Mouse (Mus musculus) embryonic facial prominence, embryonic 10.5 days (tissue): ENCODE data around the gene Lck. TPM values are rescaled to one million over a fixed set of nuclear protein-coding genes. Genes with fewer than 3 reads are reported as not detected.

Experiments
- DNase-seq: peaks from one replicate; pipeline ENCODE4 v3.0.0-alpha.2; 2017; ENCODE audit warnings: low spot score
- H3K27ac ChIP-seq: fragments of 300-500 bp; sonication (generic); replicated peaks from 2 replicates; pipeline ENCODE4 v1.5.1; 2016; ENCODE audit warnings: mild to moderate bottlenecking
- H3K27me3 ChIP-seq: fragments of 300-500 bp; sonication (generic); replicated peaks from 2 replicates; pipeline ENCODE4 v1.6.1; 2016; ENCODE audit warnings: low read depth, mild to moderate bottlenecking; ENCODE audit not compliant: poor library complexity, severe bottlenecking
- H3K36me3 ChIP-seq: fragments of 300-500 bp; sonication (generic); replicated peaks from 2 replicates; pipeline ENCODE4 v1.6.1; 2016; ENCODE audit warnings: mild to moderate bottlenecking, moderate library complexity
- H3K4me1 ChIP-seq: fragments of 300-500 bp; sonication (generic); 2 replicates; pipeline ENCODE4 v1.6.1; 2016
- H3K4me3 ChIP-seq: fragments of 300-500 bp; sonication (generic); 2 replicates; pipeline ENCODE4 v1.5.1; 2016; ENCODE audit warnings: mild to moderate bottlenecking, moderate library complexity
- H3K9me3 ChIP-seq: fragments of 300-500 bp; sonication (generic); 2 replicates; pipeline ENCODE4 v1.6.1; 2016; ENCODE audit warnings: mild to moderate bottlenecking
- WGBS: fragments of 180-500 bp; shearing (Covaris S2); methylation state at CpG from one replicate; pipeline ENCODE4 v1.1.7; 2016; 5-methylcytosine and 5-hydroxymethylcytosine counted together
- polyA plus RNA-seq: library from polyadenylated mRNA; unstranded; fragments of >200 nt; fragmentation: Nextera tagmentation; extraction: Ambion mirVana; gene quantifications from 2 replicates; pipeline ENCODE4 v1.2.1, GENCODE M21; 2016

The Lck gene
- polyA plus RNA-seq, 1 experiment from 2014 or later, result 12.6 TPM

GRCm38 (mm10) chr4:129610472-129610871 lies 37.0 kb upstream of the Lck start:
- no peak overlapping the region for H3K27ac ChIP-seq
- H3K4me1 ChIP-seq, result peaks cover 9% of the 10 kb centered on the region
- 77% methylated on average over 4 of the region's 4 CpGs for WGBS
- H3K9me3 ChIP-seq, result no peaks in the 10 kb centered on the region
- H3K4me3 ChIP-seq, result no peak overlapping the region
- peaks cover 54% of the 10 kb centered on the region for H3K36me3 ChIP-seq
- no peak for DNase-seq
- H3K27me3 ChIP-seq, result no peaks in the 10 kb centered on the region

GRCm38 (mm10) chr4:129610026-129610425 lies 36.6 kb upstream of the Lck start:
- H3K36me3 ChIP-seq, result peaks cover 58% of the 10 kb centered on the region
- H3K4me1 ChIP-seq, result peaks cover 9% of the 10 kb centered on the region
- no peak overlapping the region for H3K27ac ChIP-seq
- no peaks in the 10 kb centered on the region for H3K27me3 ChIP-seq
- H3K9me3 ChIP-seq, result no peaks in the 10 kb centered on the region
- no peak overlapping the region for H3K4me3 ChIP-seq
- no peak for DNase-seq
- 82% methylated on average over 4 of the region's 4 CpGs for WGBS

- Histone ChIP-seq H3K36me3 (peaks cover 63% of the 10 kb centered on the region), H3K27ac (no peak overlapping the region), H3K27me3 (no peaks in the 10 kb centered on the region), H3K9me3 (no peaks in the 10 kb centered on the region), H3K4me3 (no peak overlapping the region), H3K4me1 (peaks cover 9% of the 10 kb centered on the region)
- no peak for DNase-seq
- WGBS, result 84% methylated on average over 12 of the region's 12 CpGs
Measured at GRCm38 (mm10) chr4:129609139-129609631, 35.7 kb upstream of the Lck start.

- peak; percentile 84 for DNase-seq
- Histone ChIP-seq H3K4me1 (peaks cover 9% of the 10 kb centered on the region), H3K27ac (no peak overlapping the region), H3K4me3 (no peak overlapping the region), H3K9me3 (no peaks in the 10 kb centered on the region), H3K27me3 (no peaks in the 10 kb centered on the region), H3K36me3 (peaks cover 70% of the 10 kb centered on the region)
- 42% methylated on average over 7 of the region's 7 CpGs for WGBS
Measured at GRCm38 (mm10) chr4:129608426-129609025, 35.1 kb upstream of the Lck start.

GRCm38 (mm10) chr4:129600233-129601158 lies 27.1 kb upstream of the Lck start, which contains the start of the genes Eif3i and Tmem234:
Gene Eif3i (minus strand): TSS chr4:129600648.
Gene Tmem234 (plus strand): TSS chr4:129600668.
- Histone ChIP-seq H3K4me3 (peak within 1 kb of the TSS; percentile 99), H3K9me3 (no peaks in the 10 kb centered on the region), H3K36me3 (peaks cover 76% of the 10 kb centered on the region), H3K27ac (peak within 1 kb of the TSS; percentile 94), H3K4me1 (peaks cover 30% of the 10 kb centered on the region), H3K27me3 (no peaks in the 10 kb centered on the region)
- peak; percentile 90 for DNase-seq
- WGBS, result under 1% methylated on average over 74 of the region's 74 CpGs

GRCm38 (mm10) chr4:129588865-129589264 lies 15.4 kb upstream of the Lck start:
- no peak for DNase-seq
- Histone ChIP-seq H3K4me3 (no peak overlapping the region), H3K4me1 (peaks cover 19% of the 10 kb centered on the region), H3K27ac (no peak overlapping the region), H3K36me3 (peaks cover 41% of the 10 kb centered on the region), H3K9me3 (no peaks in the 10 kb centered on the region), H3K27me3 (no peaks in the 10 kb centered on the region)
- 72% methylated on average over 4 of the region's 4 CpGs for WGBS

- no peak overlapping the region for H3K27ac ChIP-seq
- peaks cover 19% of the 10 kb centered on the region for H3K4me1 ChIP-seq
- peaks cover 22% of the 10 kb centered on the region for H3K36me3 ChIP-seq
- no peaks in the 10 kb centered on the region for H3K27me3 ChIP-seq
- WGBS, result 52% methylated on average over 1 of the region's 1 CpGs
- no peak overlapping the region for H3K4me3 ChIP-seq
- H3K9me3 ChIP-seq, result no peaks in the 10 kb centered on the region
- no peak for DNase-seq
Measured at GRCm38 (mm10) chr4:129586943-129587342, 13.5 kb upstream of the Lck start.

- H3K36me3 ChIP-seq, result peaks cover 10% of the 10 kb centered on the region
- 71% methylated on average over 9 of the region's 9 CpGs for WGBS
- DNase-seq, result no peak
- no peaks in the 10 kb centered on the region for H3K27me3 ChIP-seq
- H3K9me3 ChIP-seq, result no peaks in the 10 kb centered on the region
- 0 out of 2 replicates have a peak overlapping the region, but pooled peaks have one; percentile 78 for H3K27ac ChIP-seq
- peak overlapping the region; percentile 65 for H3K4me3 ChIP-seq
- peaks cover 19% of the 10 kb centered on the region for H3K4me1 ChIP-seq
Measured at GRCm38 (mm10) chr4:129585773-129586172, 12.3 kb upstream of the Lck start.

- peaks cover 19% of the 10 kb centered on the region for H3K4me1 ChIP-seq
- DNase-seq, result peak; percentile 88
- peak overlapping the region; percentile 65 for H3K4me3 ChIP-seq
- H3K9me3 ChIP-seq, result no peaks in the 10 kb centered on the region
- no peaks in the 10 kb centered on the region for H3K27me3 ChIP-seq
- 2% methylated on average over 36 of the region's 36 CpGs for WGBS
- peaks cover 3% of the 10 kb centered on the region; the same call in 1 of the 2 replicates for H3K36me3 ChIP-seq
- H3K27ac ChIP-seq, result peak overlapping the region; percentile 78
Measured at GRCm38 (mm10) chr4:129584884-129585608, 11.6 kb upstream of the Lck start.

GRCm38 (mm10) chr4:129584370-129584769 lies 10.9 kb upstream of the Lck start:
- Histone ChIP-seq H3K4me3 (peak overlapping the region; percentile 65), H3K27ac (peak overlapping the region; percentile 78), H3K4me1 (peaks cover 19% of the 10 kb centered on the region), H3K9me3 (no peaks in the 10 kb centered on the region), H3K27me3 (no peaks in the 10 kb centered on the region), H3K36me3 (no peaks in the 10 kb centered on the region)
- DNase-seq, result no peak
- WGBS, result 59% methylated on average over 1 of the region's 1 CpGs

GRCm38 (mm10) chr4:129582251-129582650 lies 8.8 kb upstream of the Lck start:
- WGBS, result 91% methylated on average over 1 of the region's 1 CpGs
- no peak for DNase-seq
- Histone ChIP-seq H3K4me1 (peaks cover 19% of the 10 kb centered on the region), H3K4me3 (no peak overlapping the region), H3K9me3 (no peaks in the 10 kb centered on the region), H3K27ac (no peak overlapping the region), H3K36me3 (no peaks in the 10 kb centered on the region), H3K27me3 (0 out of 2 replicates have a peak, but pooled peaks cover 4% of the 10 kb centered on the region)

- H3K9me3 ChIP-seq, result no peaks in the 10 kb centered on the region
- no peak overlapping the region for H3K4me3 ChIP-seq
- DNase-seq, result no peak
- 82% methylated on average over 7 of the region's 7 CpGs for WGBS
- no peak overlapping the region; the same call in 1 of the 2 replicates for H3K27ac ChIP-seq
- H3K4me1 ChIP-seq, result peaks cover 22% of the 10 kb centered on the region
- H3K27me3 ChIP-seq, result peaks cover 10% of the 10 kb centered on the region; the same call in 1 of the 2 replicates
- H3K36me3 ChIP-seq, result no peaks in the 10 kb centered on the region
Measured at GRCm38 (mm10) chr4:129580347-129580746, 6.9 kb upstream of the Lck start.
